Mouse (Mus musculus): ENCODE measurements around the gene Dzip1.
A peak's percentile ranks its signal among the peaks of the same experiment; 100 is the strongest.

DNA sequence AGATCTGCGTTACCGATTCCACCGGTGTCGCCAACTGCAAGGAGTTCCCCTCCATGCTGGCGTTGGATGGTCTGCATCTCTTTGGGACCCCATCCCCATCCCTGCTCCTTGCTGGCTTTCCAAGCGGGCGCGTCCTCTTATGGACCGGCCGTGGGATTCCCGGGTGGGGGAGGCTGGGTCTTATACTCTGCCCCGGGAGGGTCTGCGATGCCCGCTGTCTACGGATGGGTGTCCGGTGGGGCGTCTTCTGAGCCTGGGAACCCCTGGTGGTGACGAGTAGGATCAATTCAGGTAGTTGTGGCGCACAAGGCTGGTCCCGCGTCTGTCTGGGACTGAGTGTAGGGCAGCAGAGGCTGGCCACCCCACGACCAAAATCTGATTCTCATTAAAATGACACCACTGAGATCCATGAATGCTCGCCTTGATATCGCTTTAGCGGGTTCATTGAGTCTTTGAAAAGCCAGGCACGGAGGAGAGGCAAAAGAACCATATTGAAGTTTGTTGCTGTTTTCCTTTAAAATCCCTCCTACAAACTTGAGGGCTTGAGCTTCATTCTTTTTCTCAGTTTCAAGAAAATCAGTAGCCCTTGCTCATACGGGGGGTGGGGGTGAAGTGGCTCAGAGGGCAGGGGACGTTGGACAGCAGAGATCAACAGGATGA is 70.0 kb downstream of the Dzip1 start:
- TF ChIP-seq CTCF (IDR thresholded peaks at IDR 0.05; ENCODE audit: borderline replicate concordance, extremely low read depth, insufficient read depth, insufficient read length): 0 out of 2 replicates have a peak, but pooled peaks have one; percentile 11
- TF ChIP-seq POLR2A (IDR thresholded peaks at IDR 0.05; ENCODE audit: borderline replicate concordance, extremely low read depth, insufficient read depth, insufficient read length, poor library complexity, severe bottlenecking): no peak

Measured in brain, embryonic 14.5 days (tissue).